In genomic region chr2:173585387-173586117, GRCm38 (mm10) we compare ENCODE assay signal across 8 mouse cellular contexts. TPM values are rescaled to one million over a fixed set of nuclear protein-coding genes. Genes with fewer than 3 reads are reported as not detected.
DNase-seq lines count a peak whose midpoint lies in the region; ATAC-seq lines count a peak whose summit lies in the region.

No protein-coding gene starts in this region.

- DNase-seq in kidney, postnatal 4 days: peak; percentile 66 to 75
- no peak for DNase-seq in kidney, adult 8-10 months
- peak; percentile 82 for DNase-seq in R1 (ENCODE audit: low read depth, low spot score)
- peak; percentile 85 for DNase-seq in embryo, embryonic 9.5 days (ENCODE audit: extremely low spot score)
- DNase-seq in lung, postnatal 4 days: peak; percentile 35 to 51
- DNase-seq in urinary bladder, adult 2 months (ENCODE audit: low spot score): no peak

- H3K4me2 ChIP-seq in hindbrain, embryonic 12.5 days (replicated peaks): peak overlapping the region; percentile 74
- H3K4me2 ChIP-seq in stomach, embryonic 15.5 days: peak overlapping the region; percentile 82

- peaks cover 23% of the 10 kb centered on the region for H3K27me3 ChIP-seq in hindbrain, embryonic 12.5 days
- peaks cover 21% of the 10 kb centered on the region for H3K27me3 ChIP-seq in stomach, embryonic 15.5 days (replicated peaks)

- 0 out of 2 replicates have a peak, but pooled peaks cover 7% of the 10 kb centered on the region for H3K36me3 ChIP-seq in hindbrain, embryonic 12.5 days
- H3K36me3 ChIP-seq in stomach, embryonic 15.5 days: no peaks in the 10 kb centered on the region

- peak overlapping the region; percentile 44 for H3K9ac ChIP-seq in hindbrain, embryonic 12.5 days
- H3K9ac ChIP-seq in stomach, embryonic 15.5 days: peak overlapping the region; percentile 2; the same call in 1 of the 2 replicates

- WGBS in hindbrain, embryonic 12.5 days: under 1% methylated on average over 54 of the region's 54 CpGs
- WGBS in stomach, embryonic 15.5 days: 2% methylated on average over 54 of the region's 54 CpGs

- H3K27ac ChIP-seq in hindbrain, embryonic 12.5 days: 0 out of 2 replicates have a peak overlapping the region, but pooled peaks have one; percentile 46
- H3K27ac ChIP-seq in stomach, embryonic 15.5 days: peak overlapping the region; percentile 1; the same call in 1 of the 2 replicates

- ATAC-seq in hindbrain, embryonic 12.5 days (ENCODE audit: low FRiP score): peak; percentile 88
- ATAC-seq in stomach, embryonic 15.5 days (ENCODE audit: insufficient read depth, low FRiP score, low read depth): 0 out of 2 replicates have a peak, but pooled peaks have one; percentile 29

- peaks cover 9% of the 10 kb centered on the region for H3K4me1 ChIP-seq in hindbrain, embryonic 12.5 days
- H3K4me1 ChIP-seq in stomach, embryonic 15.5 days: peaks cover 10% of the 10 kb centered on the region

- H3K9me3 ChIP-seq in hindbrain, embryonic 12.5 days (replicated peaks): no peaks in the 10 kb centered on the region; the same call in 1 of the 2 replicates
- H3K9me3 ChIP-seq in stomach, embryonic 15.5 days: no peaks in the 10 kb centered on the region

- H3K4me3 ChIP-seq in hindbrain, embryonic 12.5 days: peak overlapping the region; percentile 40
- H3K4me3 ChIP-seq in stomach, embryonic 15.5 days (replicated peaks): peak overlapping the region; percentile 40

RNA-seq across cellular contexts. Expression of gene Ankrd60, which starts 7.4 kb away (rescaled TPM):
- polyA plus RNA-seq in hindbrain, embryonic 12.5 days (2016; fragmentation: Nextera tagmentation; extraction: Ambion mirVana): not detected in 2 replicates
- polyA plus RNA-seq in stomach, embryonic 15.5 days (2015; fragmentation: Nextera tagmentation; extraction: Ambion mirVana): not detected in 2 replicates
- polyA plus RNA-seq in urinary bladder, adult 2 months (2012; rRNA removed): not detected in 2 replicates

Comparison
In these comparisons a context has a peak if more than half of its experiments do, and no peak if none do; other contexts are left out.
1. DNase-seq: peak in kidney, postnatal 4 days (2 of 2), R1 (single experiment), embryo, embryonic 9.5 days (single experiment) and lung, postnatal 4 days (2 of 2); none in kidney, adult 8-10 months (0 of 2) and urinary bladder, adult 2 months (single experiment).